Mouse (Mus musculus): ENCODE measurements at regions not wholly inside any gene's neighbourhood (a gene's known extent, or its start where the extent isn't known, plus 50 kb on each side); places are given as distances from the start of the nearest gene placed in this dataset.

- 64% methylated on average over 5 of the region's 5 CpGs for WGBS
- H3K4me3 ChIP-seq (ENCODE audit: control insufficient read depth in 1 of 2, insufficient read depth in 1 of 2, low read depth in 1 of 2, low read length in 2 of 2): no peak overlapping the region
- peaks cover 6% of the 10 kb centered on the region; the same call in 1 of the 2 replicates for H3K9me3 ChIP-seq (ENCODE audit: control insufficient read depth, low read length)
- no peaks in the 10 kb centered on the region for H3K36me3 ChIP-seq (ENCODE audit: control insufficient read depth, insufficient read depth, low read length)
- no peak overlapping the region for H3K9ac ChIP-seq (ENCODE audit: low read length)
- no peak overlapping the region for H3K27ac ChIP-seq (replicated peaks in 1 of 2; ENCODE audit: control insufficient read depth in 1 of 2, insufficient read depth in 1 of 2, low read depth in 2 of 2, low read length in 2 of 2)
- no peak for ATAC-seq (ENCODE audit: insufficient number of reproducible peaks, insufficient read depth, low FRiP score, low read depth)
- no peaks in the 10 kb centered on the region for H3K27me3 ChIP-seq (ENCODE audit: control insufficient read depth, insufficient read depth, low read length)
- H3K4me1 ChIP-seq (ENCODE audit: control insufficient read depth in 2 of 2, insufficient read depth in 2 of 2, low read length in 2 of 2): peaks cover 0 to 6% of the 10 kb centered on the region in 2 experiments; a peak in 3 of 4 replicates
- H3K4me2 ChIP-seq (ENCODE audit: low read length): no peak overlapping the region
Observed at GRCm38 (mm10) chr5:64684275-64684674, 118.9 kb upstream of the Klf3 start.

GRCm38 (mm10) chr5:64690148-64690547, 113.0 kb upstream of the Klf3 start:
- H3K4me2 ChIP-seq (ENCODE audit: low read length): no peak overlapping the region
- H3K4me1 ChIP-seq (ENCODE audit: control insufficient read depth in 2 of 2, insufficient read depth in 2 of 2, low read length in 2 of 2): peaks cover 0 to 8% of the 10 kb centered on the region in 2 experiments; a peak in 2 of 4 replicates
- H3K36me3 ChIP-seq (ENCODE audit: control insufficient read depth, insufficient read depth, low read length): no peaks in the 10 kb centered on the region
- no peak for ATAC-seq (ENCODE audit: insufficient number of reproducible peaks, insufficient read depth, low FRiP score, low read depth)
- no peak overlapping the region for H3K27ac ChIP-seq (replicated peaks in 1 of 2; ENCODE audit: control insufficient read depth in 1 of 2, insufficient read depth in 1 of 2, low read depth in 2 of 2, low read length in 2 of 2)
- H3K9ac ChIP-seq (ENCODE audit: low read length): no peak overlapping the region
- H3K27me3 ChIP-seq (ENCODE audit: control insufficient read depth, insufficient read depth, low read length): no peaks in the 10 kb centered on the region
- H3K4me3 ChIP-seq (ENCODE audit: control insufficient read depth in 1 of 2, insufficient read depth in 1 of 2, low read depth in 1 of 2, low read length in 2 of 2): no peak overlapping the region
- WGBS: 75% methylated on average over 7 of the region's 7 CpGs
- peaks cover 4% of the 10 kb centered on the region; the same call in 1 of the 2 replicates for H3K9me3 ChIP-seq (ENCODE audit: control insufficient read depth, low read length)

GRCm38 (mm10) chr5:64691406-64692100, 111.6 kb upstream of the Klf3 start:
- Histone ChIP-seq H3K9me3 (ENCODE audit: control insufficient read depth, low read length) (peaks cover 4% of the 10 kb centered on the region; the same call in 1 of the 2 replicates), H3K4me1 (ENCODE audit: control insufficient read depth in 2 of 2, insufficient read depth in 2 of 2, low read length in 2 of 2) (peaks cover 0 to 8% of the 10 kb centered on the region in 2 experiments; a peak in 2 of 4 replicates), H3K4me3 (ENCODE audit: control insufficient read depth in 1 of 2, insufficient read depth in 1 of 2, low read depth in 1 of 2, low read length in 2 of 2) (no peak overlapping the region), H3K27me3 (ENCODE audit: control insufficient read depth, insufficient read depth, low read length) (no peaks in the 10 kb centered on the region), H3K9ac (ENCODE audit: low read length) (no peak overlapping the region), H3K27ac (replicated peaks in 1 of 2; ENCODE audit: control insufficient read depth in 1 of 2, insufficient read depth in 1 of 2, low read depth in 2 of 2, low read length in 2 of 2) (no peak overlapping the region), H3K4me2 (ENCODE audit: low read length) (no peak overlapping the region), H3K36me3 (ENCODE audit: control insufficient read depth, insufficient read depth, low read length) (no peaks in the 10 kb centered on the region)
- 86% methylated on average over 8 of the region's 8 CpGs for WGBS
- ATAC-seq (ENCODE audit: insufficient number of reproducible peaks, insufficient read depth, low FRiP score, low read depth): no peak

GRCm38 (mm10) chr5:64692335-64692734, 110.9 kb upstream of the Klf3 start:
- ATAC-seq (ENCODE audit: insufficient number of reproducible peaks, insufficient read depth, low FRiP score, low read depth): no peak
- no peaks in the 10 kb centered on the region for H3K27me3 ChIP-seq (ENCODE audit: control insufficient read depth, insufficient read depth, low read length)
- 82% methylated on average over 11 of the region's 11 CpGs for WGBS

GRCm38 (mm10) chr5:64693616-64694015, 109.6 kb upstream of the Klf3 start:
- Histone ChIP-seq H3K36me3 (ENCODE audit: control insufficient read depth, insufficient read depth, low read length) (no peaks in the 10 kb centered on the region), H3K4me2 (ENCODE audit: low read length) (no peak overlapping the region), H3K4me3 (ENCODE audit: control insufficient read depth in 1 of 2, insufficient read depth in 1 of 2, low read depth in 1 of 2, low read length in 2 of 2) (no peak overlapping the region), H3K27ac (replicated peaks in 1 of 2; ENCODE audit: control insufficient read depth in 1 of 2, insufficient read depth in 1 of 2, low read depth in 2 of 2, low read length in 2 of 2) (no peak overlapping the region), H3K9ac (ENCODE audit: low read length) (no peak overlapping the region), H3K4me1 (ENCODE audit: control insufficient read depth in 2 of 2, insufficient read depth in 2 of 2, low read length in 2 of 2) (peaks cover 0 to 6% of the 10 kb centered on the region in 2 experiments; a peak in 2 of 4 replicates), H3K27me3 (ENCODE audit: control insufficient read depth, insufficient read depth, low read length) (no peaks in the 10 kb centered on the region), H3K9me3 (ENCODE audit: control insufficient read depth, low read length) (no peaks in the 10 kb centered on the region)
- 62% methylated on average over 8 of the region's 8 CpGs for WGBS
- ATAC-seq (ENCODE audit: insufficient number of reproducible peaks, insufficient read depth, low FRiP score, low read depth): no peak

More at GRCm38 (mm10) chr5:64692335-64692734, 110.9 kb upstream of the Klf3 start:
- Histone ChIP-seq H3K4me2 (ENCODE audit: low read length) (no peak overlapping the region), H3K36me3 (ENCODE audit: control insufficient read depth, insufficient read depth, low read length) (no peaks in the 10 kb centered on the region), H3K9ac (ENCODE audit: low read length) (no peak overlapping the region), H3K4me3 (ENCODE audit: control insufficient read depth in 1 of 2, insufficient read depth in 1 of 2, low read depth in 1 of 2, low read length in 2 of 2) (no peak overlapping the region), H3K4me1 (ENCODE audit: control insufficient read depth in 2 of 2, insufficient read depth in 2 of 2, low read length in 2 of 2) (peaks cover 0 to 8% of the 10 kb centered on the region in 2 experiments; a peak in 2 of 4 replicates), H3K9me3 (ENCODE audit: control insufficient read depth, low read length) (no peaks in the 10 kb centered on the region), H3K27ac (replicated peaks in 1 of 2; ENCODE audit: control insufficient read depth in 1 of 2, insufficient read depth in 1 of 2, low read depth in 2 of 2, low read length in 2 of 2) (no peak overlapping the region)

GRCm38 (mm10) chr5:64694606-64695005, 108.6 kb upstream of the Klf3 start:
- Histone ChIP-seq H3K9me3 (ENCODE audit: control insufficient read depth, low read length) (no peaks in the 10 kb centered on the region), H3K27me3 (ENCODE audit: control insufficient read depth, insufficient read depth, low read length) (no peaks in the 10 kb centered on the region), H3K4me2 (ENCODE audit: low read length) (no peak overlapping the region), H3K36me3 (ENCODE audit: control insufficient read depth, insufficient read depth, low read length) (no peaks in the 10 kb centered on the region), H3K27ac (replicated peaks in 1 of 2; ENCODE audit: control insufficient read depth in 1 of 2, insufficient read depth in 1 of 2, low read depth in 2 of 2, low read length in 2 of 2) (no peak overlapping the region), H3K4me3 (ENCODE audit: control insufficient read depth in 1 of 2, insufficient read depth in 1 of 2, low read depth in 1 of 2, low read length in 2 of 2) (no peak overlapping the region), H3K4me1 (ENCODE audit: control insufficient read depth in 2 of 2, insufficient read depth in 2 of 2, low read length in 2 of 2) (peaks cover 0 to 6% of the 10 kb centered on the region in 2 experiments; a peak in 2 of 4 replicates), H3K9ac (ENCODE audit: low read length) (no peak overlapping the region)
- no peak for ATAC-seq (ENCODE audit: insufficient number of reproducible peaks, insufficient read depth, low FRiP score, low read depth)
- WGBS: 92% methylated on average over 8 of the region's 8 CpGs

GRCm38 (mm10) chr5:64696099-64696498, 107.1 kb upstream of the Klf3 start:
- ATAC-seq (ENCODE audit: insufficient number of reproducible peaks, insufficient read depth, low FRiP score, low read depth): no peak
- 80% methylated on average over 14 of the region's 14 CpGs for WGBS
- H3K4me2 ChIP-seq (ENCODE audit: low read length): no peak overlapping the region
- H3K9ac ChIP-seq (ENCODE audit: low read length): no peak overlapping the region
- no peak overlapping the region for H3K4me3 ChIP-seq (ENCODE audit: control insufficient read depth in 1 of 2, insufficient read depth in 1 of 2, low read depth in 1 of 2, low read length in 2 of 2)
- no peaks in the 10 kb centered on the region for H3K36me3 ChIP-seq (ENCODE audit: control insufficient read depth, insufficient read depth, low read length)
- no peaks in the 10 kb centered on the region for H3K27me3 ChIP-seq (ENCODE audit: control insufficient read depth, insufficient read depth, low read length)
- peaks cover 3 to 6% of the 10 kb centered on the region in 2 experiments for H3K4me1 ChIP-seq (ENCODE audit: control insufficient read depth in 2 of 2, insufficient read depth in 2 of 2, low read length in 2 of 2)
- H3K27ac ChIP-seq (replicated peaks in 1 of 2; ENCODE audit: control insufficient read depth in 1 of 2, insufficient read depth in 1 of 2, low read depth in 2 of 2, low read length in 2 of 2): no peak overlapping the region
- no peaks in the 10 kb centered on the region for H3K9me3 ChIP-seq (ENCODE audit: control insufficient read depth, low read length)
